Mouse (Mus musculus): ENCODE measurements around the gene Shc3.

The Shc3 gene

GRCm38 (mm10) chr13:51568501-51568901, 718 bp downstream of the Shc3 start:
- peak; percentile 32 to 65 for DNase-seq (ENCODE audit: low spot score in 2 of 2)

- DNase-seq (ENCODE audit: low spot score in 2 of 2) = peak; percentile 36 to 43
These were observed 1.8 kb downstream of the Shc3 start for GRCm38 (mm10) chr13:51567411-51567851.

- DNase-seq (ENCODE audit: low spot score in 2 of 2) = no peak
These were observed 2.2 kb downstream of the Shc3 start for GRCm38 (mm10) chr13:51567078-51567395.

GRCm38 (mm10) chr13:51566371-51567077, 2.7 kb downstream of the Shc3 start:
- DNase-seq (ENCODE audit: low spot score in 2 of 2) = peak; percentile 31 to 40

GRCm38 (mm10) chr13:51564741-51565140, 4.5 kb downstream of the Shc3 start:
- DNase-seq (ENCODE audit: low spot score in 2 of 2) = peak in 1 of 2 experiments; percentile 15

GRCm38 (mm10) chr13:51553343-51553742, 15.9 kb downstream of the Shc3 start:
- no peak for DNase-seq (ENCODE audit: low spot score in 2 of 2)

- DNase-seq (ENCODE audit: low spot score in 2 of 2) = no peak
These were observed 17.0 kb downstream of the Shc3 start for GRCm38 (mm10) chr13:51552233-51552632.

DNA sequence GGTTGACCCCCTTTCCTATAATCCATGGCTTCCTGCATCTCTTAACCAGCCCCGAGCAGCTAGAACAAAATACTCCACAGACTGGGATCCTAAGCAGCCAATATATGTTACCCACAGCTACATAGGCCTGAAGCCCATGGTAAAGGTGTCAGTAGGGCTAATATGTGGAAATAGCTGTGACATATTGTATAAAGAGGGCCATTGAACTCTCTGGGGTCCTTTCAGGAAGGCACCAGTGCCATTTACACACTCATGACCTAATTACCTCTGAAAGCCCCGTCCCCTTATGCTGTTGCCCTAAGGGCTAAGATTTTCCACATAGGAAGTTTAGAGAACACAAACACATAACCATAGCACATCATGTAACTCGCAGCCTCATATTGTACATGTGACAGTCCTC, 17.4 kb downstream of the Shc3 start:
- no peak for DNase-seq (ENCODE audit: low spot score in 2 of 2)

DNA sequence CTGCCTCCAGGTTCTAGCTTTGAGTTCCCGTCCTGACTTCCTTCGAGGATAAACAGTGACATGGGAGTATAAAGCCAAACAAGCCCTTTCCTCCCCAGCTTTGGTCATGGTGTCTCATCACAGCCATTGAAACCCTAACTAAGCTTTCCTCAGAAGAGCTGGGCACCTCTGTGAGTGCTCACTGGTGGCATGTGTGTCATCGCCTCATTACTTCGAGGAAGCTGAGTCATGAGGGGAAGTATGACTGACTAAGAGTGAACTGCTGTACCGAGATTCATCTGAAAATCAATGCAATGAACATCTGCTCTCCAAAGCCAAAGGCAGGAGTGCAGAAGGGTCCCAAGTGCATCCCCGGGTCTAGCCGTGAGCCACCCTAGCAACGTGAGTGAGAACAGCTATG, 29.4 kb downstream of the Shc3 start:
- no peak for DNase-seq (ENCODE audit: low spot score in 2 of 2)

DNA sequence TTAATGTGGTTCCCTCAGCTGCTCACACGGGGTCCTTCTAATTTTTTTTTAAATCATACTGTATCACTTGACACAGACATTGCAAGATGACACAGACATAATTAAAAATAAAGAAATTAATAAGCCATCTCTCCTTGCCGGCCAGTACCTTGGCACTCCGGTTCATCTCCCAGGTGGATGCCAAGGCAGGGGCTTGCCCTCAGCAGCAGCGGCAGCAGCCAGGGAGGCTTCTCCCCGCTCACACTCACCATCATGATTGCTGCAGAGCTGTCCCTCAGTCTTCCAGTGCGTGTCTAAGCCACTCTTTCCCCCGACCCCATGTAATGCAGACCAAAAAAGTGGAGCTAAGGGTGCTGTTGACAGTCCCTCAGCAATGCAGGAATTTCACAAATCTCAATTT, 33.9 kb downstream of the Shc3 start:
- DNase-seq (ENCODE audit: low spot score in 2 of 2) = no peak

GRCm38 (mm10) chr13:51526480-51526879, 42.7 kb downstream of the Shc3 start:
- DNase-seq (ENCODE audit: low spot score in 2 of 2) = peak; percentile 60 to 62

GRCm38 (mm10) chr13:51524316-51524715, 44.9 kb downstream of the Shc3 start:
- DNase-seq (ENCODE audit: low spot score in 2 of 2) = no peak

DNA sequence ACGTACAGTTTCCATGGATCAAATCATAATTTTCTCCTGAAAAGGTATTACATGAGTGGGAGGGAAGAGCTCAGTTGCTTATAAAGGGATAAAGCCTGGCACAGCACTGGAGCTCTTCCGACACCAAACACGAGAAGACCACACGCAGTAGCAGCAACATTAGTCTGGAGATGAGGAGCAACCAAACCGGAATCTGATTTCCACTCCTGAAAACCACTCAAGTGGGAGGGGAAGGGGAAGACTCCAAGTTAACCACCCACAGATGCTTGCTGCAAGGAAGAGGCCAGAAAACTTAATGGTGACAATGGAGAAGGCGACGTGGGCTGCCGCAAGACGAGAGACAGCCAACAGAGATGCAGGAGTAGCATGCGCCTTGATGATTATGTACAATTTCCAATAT, 45.9 kb downstream of the Shc3 start:
- peak; percentile 37 for DNase-seq (ENCODE audit: low spot score in 2 of 2)

- DNase-seq (ENCODE audit: low spot score in 2 of 2) = no peak
These were observed 50.3 kb downstream of the Shc3 start for GRCm38 (mm10) chr13:51518880-51519279.

- DNase-seq (ENCODE audit: low spot score in 2 of 2) = no peak
These were observed 51.3 kb downstream of the Shc3 start for GRCm38 (mm10) chr13:51517943-51518342.

GRCm38 (mm10) chr13:51508836-51509235, 60.4 kb downstream of the Shc3 start:
- DNase-seq (ENCODE audit: low spot score in 2 of 2) = peak in 1 of 2 experiments; percentile 29

DNA sequence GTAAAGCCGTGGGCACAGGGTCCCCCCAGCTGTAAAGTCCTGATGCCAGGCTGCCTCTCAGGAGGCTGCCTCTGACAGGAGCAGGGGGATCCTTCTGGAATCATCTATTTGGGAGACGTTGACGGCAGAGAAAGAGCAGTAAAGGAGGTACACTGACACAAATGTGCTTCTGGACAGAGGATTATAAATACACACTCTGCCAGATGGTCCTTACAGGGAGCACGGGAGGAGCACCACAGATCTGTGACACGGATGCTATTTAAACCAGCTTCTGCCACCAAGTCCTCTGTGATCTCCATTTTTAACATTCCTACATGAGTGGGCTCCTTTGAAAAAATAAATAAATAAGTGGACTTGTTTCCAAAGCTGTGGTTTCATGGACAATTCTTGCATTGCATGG, 63.5 kb downstream of the Shc3 start:
- DNase-seq (ENCODE audit: low spot score in 2 of 2) = no peak

- DNase-seq (ENCODE audit: low spot score in 2 of 2) = no peak
These were observed 69.5 kb downstream of the Shc3 start for GRCm38 (mm10) chr13:51499769-51500168.

- no peak for DNase-seq (ENCODE audit: low spot score in 2 of 2)
These were observed 75.5 kb downstream of the Shc3 start for GRCm38 (mm10) chr13:51493676-51494075.

DNA sequence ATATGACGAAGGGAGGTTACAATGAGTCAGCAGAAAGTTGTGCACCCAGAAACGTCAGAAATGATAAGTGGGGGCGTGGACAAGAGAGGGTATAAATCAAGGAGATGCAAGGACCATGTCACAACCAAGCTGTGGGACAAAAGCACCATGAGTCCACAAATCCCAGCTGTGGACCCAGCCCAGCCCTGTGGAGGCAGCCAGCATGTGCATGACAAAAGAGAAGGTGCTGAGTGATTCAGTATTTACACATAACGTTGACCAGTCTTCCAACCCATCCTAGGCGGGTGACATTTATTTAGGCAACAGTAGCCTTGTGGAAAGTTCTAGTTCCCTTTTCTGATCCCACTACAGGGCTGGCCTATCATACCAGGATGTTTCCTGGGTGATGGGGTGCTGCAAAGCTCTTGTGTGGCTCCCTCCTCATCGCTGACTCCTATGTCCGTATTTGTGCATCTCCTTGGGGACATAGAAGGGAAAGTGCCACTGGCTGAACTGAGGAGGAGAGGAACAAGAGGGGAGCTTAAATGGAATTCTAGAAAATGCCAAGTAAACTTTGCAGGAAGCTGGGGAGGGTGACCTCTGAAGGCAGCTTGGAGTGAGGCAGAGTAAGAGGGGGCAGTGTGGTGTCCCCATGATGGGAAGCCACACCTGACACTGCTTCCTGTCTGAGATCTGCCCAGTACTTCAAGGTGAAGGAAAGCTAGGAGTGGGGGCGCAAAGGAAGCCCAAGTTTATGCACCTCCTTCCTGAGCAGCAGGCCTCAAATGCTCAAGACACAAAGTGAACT, 77.4 kb downstream of the Shc3 start:
- no peak for DNase-seq (ENCODE audit: low spot score in 2 of 2)

GRCm38 (mm10) chr13:51490195-51490594, 79.0 kb downstream of the Shc3 start:
- no peak for DNase-seq (ENCODE audit: low spot score in 2 of 2)

GRCm38 (mm10) chr13:51488945-51489344, 80.3 kb downstream of the Shc3 start:
- DNase-seq (ENCODE audit: low spot score in 2 of 2) = no peak

GRCm38 (mm10) chr13:51485291-51485690, 83.9 kb downstream of the Shc3 start:
- peak; percentile 29 to 41 for DNase-seq (ENCODE audit: low spot score in 2 of 2)
